Mouse (Mus musculus): ENCODE data around the gene Slc2a9. TPM values are rescaled to one million over a fixed set of nuclear protein-coding genes. Genes with fewer than 3 reads are reported as not detected.

Gene Slc2a9
- 1 to 10 TPM; 1.2 to 3.2 (median 2.2) TPM for total RNA-seq (2022)

DNA sequence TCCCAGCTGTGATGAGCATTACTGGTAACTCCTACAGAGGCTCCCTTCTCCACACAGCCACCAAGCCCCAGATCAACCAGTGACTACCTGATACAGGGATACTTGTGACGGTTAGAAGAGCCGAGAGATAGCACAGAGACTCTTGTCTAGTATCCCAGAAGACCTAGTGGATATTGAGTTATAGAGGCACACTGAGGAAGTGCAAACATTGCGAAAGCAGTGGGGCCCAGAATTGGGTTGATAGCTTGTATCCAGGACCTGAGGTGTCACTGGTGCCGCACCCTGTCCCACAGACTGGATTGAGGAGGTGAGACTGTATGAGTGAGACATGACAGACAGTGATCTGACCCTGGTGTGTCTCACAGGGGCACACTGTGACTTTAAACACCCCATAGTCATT is at the start of gene Slc2a9:
Gene Slc2a9, minus strand, starts transcription at position 152 of the 400 bp plus-strand sequence.
- DNase-seq (ENCODE audit: low spot score in 2 of 2): no peak

DNA sequence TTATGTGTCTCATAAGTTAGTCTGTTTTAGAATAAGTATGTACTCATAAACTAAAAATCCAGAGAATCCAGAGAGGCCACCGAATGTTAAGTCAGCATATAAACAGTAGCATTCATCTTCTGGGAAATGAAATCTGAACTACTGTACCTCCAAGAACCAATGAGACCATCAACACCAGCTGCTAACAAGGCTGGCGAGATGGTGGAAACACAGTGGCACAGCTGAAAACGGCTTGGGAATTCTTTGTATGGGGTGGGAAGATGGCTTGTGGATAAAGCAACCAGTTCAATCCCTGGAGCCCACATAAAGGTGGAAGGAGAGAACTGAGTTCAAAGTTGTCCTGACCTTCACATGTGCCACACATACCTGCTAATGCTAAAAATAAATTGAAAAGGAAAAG is 49.7 kb upstream of the Slc2a9 start:
- DNase-seq (ENCODE audit: low spot score in 2 of 2): no peak

DNA sequence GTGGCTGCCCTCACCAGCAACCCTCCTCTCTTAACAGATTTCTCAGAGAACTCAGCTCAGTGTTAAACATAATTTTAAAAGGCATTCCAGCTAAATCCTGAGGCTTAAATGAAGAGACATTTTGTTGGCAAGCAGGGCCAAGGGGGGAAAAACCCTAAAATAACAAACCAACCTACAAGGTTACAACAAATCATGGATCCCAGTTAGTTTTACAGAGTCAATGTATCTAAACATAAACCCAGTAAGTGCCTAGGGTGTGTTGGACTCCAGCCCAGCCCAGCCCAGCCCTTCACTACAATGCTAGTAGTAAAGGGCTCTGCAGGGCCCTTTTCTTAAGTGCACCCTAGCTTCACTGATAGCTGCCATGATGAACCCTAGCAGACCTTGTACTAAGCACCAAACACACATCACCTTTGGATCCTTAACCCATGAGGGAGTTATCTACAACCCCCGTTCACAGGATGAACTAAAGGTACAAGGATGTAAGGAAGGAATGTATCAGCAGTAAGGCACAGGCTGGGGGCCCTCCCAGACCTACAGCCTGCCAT is 47.4 kb upstream of the Slc2a9 start:
- DNase-seq (ENCODE audit: low spot score in 2 of 2): no peak

DNA sequence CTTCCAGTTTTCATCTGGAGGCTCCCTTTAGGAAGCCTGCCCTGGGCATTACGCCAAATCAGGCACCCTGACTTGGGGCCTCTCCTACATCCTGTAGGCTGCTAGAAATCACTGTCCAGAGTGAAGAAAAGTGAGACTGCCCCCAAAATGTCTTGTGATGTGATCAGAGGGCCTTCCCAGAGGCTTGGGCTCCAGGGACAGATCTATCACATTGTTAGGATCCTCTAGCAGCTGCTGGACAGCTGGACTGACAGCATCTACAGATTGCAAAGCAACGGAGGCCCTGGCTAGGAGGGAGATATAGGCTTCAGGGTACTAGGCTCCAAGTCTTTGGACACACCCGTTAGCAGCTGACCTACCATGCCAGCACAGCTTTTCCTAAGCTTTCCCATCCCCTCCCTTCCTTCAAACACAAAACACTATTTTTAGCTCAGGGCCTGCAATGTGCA is 46.5 kb upstream of the Slc2a9 start:
- no peak for DNase-seq (ENCODE audit: low spot score in 2 of 2)

DNA sequence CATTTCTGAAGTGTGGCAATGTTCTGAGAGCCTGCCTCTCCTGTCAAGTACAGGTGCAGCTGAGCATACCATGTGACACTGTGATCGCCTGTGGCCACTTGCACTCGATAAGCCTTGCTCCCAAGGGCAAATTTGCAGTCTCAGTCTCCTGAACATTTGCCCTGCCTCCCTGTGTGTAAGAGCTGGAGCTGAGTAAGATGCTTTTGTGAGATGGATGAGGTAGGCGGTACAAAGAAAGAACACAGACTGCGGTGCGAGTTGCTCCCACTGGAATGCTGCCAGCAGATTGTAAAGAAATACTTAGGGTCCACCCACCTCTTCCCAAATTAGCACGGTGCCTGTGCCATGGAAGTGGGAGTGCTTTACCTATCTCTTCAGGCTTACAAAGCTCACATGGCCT is 44.4 kb upstream of the Slc2a9 start:
- DNase-seq (ENCODE audit: low spot score in 2 of 2): peak; percentile 33 to 94

DNA sequence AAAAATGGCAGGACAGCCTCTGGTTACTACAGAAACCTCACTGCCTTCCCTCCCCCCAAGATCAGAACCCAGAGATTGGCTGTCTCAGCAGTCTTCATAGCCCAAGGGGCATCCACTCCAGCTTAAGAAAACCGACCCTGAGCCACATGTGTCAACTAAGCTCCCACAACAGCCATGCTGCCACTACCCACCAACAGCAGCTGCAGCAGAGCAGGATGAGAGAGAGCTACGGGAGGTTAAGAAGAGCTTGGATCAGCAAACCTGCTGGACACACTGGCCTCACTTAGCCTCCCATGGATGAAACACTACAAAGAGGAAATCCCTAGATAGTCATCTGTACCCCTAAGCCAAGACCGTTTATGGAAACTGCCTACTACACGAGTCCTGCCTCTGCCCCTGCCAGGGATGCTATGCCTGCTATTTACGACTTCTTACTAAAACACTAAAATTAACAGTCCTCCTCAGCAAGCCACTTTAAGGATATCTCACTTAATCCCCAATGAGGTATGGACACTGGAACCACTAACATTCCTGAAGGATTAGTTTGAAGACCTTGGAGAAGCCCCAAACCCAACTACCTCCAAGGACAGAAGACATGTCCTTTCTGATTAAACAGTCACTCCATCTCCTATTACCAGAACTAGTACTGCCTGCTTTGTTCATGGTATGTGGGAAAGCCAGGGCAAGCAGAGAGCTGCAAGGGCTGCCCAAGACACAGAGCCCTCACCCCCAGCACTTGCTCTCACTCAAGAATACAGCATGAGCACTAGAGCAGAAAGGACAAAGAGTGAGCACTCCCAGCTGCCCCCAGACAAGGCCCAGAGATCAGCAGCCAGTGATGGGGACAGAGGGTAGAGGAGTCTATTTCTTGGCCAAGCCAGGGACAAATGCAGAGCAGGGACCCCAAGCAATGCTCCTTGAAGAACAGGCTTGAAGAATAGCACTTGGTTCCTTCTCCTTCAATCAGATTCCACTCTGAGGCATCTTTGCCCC is 41.8 kb upstream of the Slc2a9 start:
- DNase-seq (ENCODE audit: low spot score in 2 of 2): no peak

DNA sequence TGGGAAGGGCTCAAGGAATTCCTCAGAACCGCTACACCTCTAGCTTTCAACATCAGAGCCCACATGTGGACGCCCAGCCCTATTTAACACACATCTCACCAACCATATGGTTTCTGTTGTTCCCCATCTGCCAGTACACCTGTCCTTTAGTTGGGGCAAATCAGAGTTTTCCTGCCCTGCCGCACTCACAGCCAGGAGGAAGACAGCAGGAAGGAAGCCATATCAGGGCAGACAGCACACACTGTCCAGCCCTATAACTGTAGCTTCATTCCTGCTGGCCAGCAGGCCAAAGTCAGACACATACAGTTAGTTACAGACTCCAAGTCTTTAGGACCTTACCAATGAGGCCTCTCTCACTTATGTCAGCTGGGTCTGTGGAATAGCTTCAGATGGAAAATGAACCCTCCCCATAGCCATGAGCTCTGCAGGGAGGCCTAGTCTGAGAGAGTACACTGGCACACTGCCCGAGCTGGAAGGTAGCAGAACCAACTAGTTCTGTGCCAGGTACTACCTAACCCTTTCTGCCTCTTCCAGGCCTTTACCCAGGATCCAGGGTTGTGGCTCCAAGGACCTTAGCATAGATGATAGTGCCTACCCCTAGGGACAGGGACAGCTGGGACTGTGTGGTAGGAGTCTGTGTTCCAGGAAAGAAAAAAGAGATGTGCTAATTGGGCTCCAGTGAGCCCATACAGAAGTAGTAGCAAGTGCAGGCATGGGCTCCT is 40.7 kb upstream of the Slc2a9 start:
- no peak for DNase-seq (ENCODE audit: low spot score in 2 of 2)

DNA sequence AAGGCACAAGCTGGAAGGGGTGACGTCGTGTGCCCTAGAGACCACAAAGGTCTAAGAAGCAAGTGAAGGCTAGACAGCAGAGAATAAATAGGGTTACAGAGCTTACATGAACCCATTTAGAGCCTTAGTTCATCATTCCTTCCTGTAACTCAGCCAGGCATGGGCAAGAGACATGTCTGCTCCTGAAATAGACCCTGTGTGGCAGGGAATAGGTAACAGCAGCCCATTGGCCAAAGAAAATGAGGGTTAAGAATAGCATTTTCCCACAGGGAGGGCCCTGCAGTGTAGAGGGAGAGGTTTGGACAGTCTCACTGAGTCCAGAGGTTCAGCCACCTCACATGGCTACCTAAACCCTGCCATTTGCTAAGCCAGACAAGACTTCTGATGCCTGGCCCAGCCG is 38.8 kb upstream of the Slc2a9 start:
- DNase-seq (ENCODE audit: low spot score in 2 of 2): no peak

DNA sequence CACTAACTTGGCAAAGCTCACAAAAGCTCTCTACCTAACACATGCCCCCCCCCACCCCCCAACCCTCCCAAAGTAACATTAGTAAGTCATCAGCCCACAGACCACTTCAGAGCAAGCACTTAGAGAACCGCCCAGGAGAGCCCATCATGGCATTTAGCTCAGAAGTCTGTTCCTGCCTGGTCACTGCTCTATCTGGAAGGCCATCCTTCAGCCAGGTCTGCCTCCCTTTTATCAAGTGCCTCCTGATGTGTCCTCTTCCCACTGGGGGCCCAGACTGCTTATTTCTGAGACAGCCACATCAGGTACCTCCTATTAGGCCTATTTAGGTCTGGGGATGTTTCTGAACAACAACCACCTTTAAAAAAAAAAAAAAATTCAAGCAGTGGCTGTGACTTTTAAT is 38.0 kb upstream of the Slc2a9 start:
- DNase-seq (ENCODE audit: low spot score in 2 of 2): no peak

DNA sequence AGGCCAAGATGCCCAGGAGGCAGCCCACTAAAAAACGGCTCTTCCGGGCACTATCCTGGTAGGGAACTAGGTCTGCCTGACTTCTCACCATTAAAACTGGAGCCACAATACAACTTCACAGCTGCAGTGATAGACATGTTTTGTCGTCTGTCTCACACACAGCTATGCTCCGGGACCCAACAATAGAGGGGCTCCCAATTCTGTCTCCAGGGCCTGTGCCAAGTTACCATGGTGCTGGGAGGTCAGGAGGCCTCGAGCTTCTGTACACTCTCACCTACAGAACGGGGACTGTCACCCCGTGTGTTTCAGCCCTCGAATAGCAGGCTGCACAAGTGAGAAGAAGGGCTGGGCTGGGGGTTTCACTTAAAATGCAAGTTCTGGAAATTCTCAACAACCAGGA is 35.6 kb upstream of the Slc2a9 start:
- DNase-seq (ENCODE audit: low spot score in 2 of 2): no peak

DNA sequence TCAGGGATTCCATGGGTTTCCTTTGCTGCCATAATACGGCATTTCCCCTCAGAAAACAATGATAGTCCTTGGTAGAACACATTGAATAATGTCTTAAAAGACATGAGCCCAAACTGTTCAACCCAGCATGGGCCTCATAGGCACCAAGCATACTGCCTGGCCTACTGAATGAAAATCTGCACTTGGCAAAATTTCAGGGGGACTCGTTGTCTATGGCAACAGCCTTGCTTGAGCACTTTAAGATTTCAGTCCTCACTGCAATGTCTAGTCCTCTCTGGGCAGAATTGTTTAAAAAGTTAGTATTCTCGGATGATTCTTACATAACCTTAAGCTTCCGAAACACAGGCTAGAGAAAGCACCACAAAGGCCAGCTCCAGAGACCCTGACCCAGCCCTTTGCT is 34.9 kb upstream of the Slc2a9 start:
- DNase-seq (ENCODE audit: low spot score in 2 of 2): no peak

DNA sequence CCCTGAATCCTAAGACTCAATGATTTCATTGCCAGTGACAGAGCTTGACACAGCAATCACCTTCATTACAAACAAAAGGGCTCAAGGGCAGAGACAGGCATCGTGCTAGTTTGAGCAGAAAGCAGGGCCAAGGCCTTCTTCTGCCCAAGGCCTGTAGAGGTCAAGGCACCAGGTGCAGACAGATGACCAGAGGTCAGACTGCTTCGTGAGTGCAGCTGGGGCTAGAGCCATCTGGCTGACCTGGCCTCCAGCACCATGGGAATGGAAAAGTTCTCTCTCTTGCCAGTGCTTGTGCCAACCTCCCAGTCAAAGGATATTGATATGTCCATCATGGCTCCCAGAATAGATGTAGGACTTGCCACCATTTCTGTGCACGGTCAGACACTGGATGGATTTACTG is 33.9 kb upstream of the Slc2a9 start:
- no peak for DNase-seq (ENCODE audit: low spot score in 2 of 2)

DNA sequence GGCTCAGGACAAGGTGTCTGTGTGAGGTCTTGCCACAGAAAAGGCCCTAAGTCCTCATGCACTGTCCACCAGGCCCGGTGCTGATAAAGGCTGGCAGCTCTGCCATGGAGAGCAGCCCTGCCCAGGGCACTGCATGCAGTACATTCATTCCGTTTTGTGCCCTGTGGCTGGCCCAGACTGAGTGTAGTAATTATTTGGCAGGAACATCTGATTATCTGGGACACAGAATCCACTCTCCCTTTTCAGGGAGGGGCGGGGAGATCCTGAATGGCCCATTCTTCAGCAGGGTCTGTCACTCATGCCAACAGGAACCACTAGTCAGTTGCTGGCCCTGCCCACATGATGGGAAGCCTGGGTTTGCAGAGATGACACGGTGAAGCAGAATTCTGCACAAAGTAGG is 29.1 kb upstream of the Slc2a9 start:
- DNase-seq (ENCODE audit: low spot score in 2 of 2): peak in 1 of 2 experiments; percentile 81

DNA sequence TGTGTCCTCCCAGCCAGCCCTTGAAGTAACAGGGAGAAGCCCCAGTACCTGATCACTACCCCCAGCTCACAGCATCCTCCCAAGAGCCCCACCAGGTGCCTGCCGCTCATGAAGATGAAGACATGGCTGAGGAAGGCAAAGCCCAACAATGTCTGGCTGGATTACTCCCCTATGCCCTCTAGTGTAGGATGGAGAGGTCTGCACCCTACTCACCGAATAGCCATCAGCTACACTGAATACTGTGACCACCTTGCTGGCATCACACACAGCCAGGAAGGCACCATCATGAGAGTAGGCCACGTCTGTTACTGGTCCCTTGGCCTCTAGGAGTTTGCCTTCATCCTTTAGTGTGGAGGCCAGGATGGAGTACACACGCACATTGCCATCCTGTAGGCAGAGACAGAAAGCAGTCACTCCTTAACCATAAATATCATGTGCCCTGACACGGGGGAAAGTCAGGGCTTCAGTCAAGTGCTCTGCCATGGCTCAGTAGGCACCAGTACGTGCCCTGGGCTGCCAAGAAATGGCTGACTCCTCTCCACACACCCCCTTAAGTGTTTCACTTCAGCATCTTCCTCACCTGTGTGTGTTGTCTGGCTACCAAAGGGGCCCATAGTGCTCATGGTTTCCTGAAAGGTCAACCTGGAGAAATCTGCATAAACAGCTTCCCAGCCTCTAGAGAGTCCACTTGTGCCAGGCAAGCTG is 26.9 kb upstream of the Slc2a9 start:
- no peak for DNase-seq (ENCODE audit: low spot score in 2 of 2)

DNA sequence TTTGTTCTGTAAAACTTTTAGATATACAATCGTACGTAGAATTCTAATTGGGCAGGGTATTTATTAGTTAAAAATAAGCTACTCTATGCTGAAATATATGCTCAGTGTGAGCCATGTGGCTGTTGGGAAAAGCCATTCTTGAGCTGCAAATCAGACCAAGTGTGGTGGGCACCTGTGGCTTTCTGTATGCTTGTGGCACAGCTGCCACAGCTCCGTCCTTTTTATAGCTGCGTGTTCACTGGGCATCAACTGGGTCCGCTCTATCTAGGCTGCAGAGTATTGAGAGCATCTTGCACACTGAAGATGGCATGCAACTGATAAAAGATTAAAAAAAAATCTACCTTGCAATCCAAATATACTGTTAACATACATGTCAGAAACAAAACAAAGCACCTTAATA is 20.0 kb upstream of the Slc2a9 start:
- DNase-seq (ENCODE audit: low spot score in 2 of 2): no peak

DNA sequence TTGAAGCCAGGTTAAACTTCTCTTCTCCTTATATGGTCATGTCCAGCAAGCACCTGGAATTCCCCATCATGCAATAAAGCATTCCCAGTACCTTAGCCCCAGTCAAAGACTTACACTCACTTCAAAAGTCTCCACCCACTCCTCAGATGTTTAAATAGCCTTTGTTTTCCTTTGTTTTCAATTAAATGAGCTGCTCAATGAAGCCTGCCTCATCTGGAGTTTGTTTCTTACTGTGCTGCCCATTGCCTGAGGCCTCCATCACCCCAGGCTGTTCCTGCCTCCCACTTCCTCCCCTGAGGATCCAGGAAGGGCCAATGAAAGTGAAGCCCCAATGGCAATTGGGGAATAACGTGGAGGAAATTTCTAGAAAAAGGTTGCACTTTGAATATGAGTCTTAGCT is 17.9 kb upstream of the Slc2a9 start:
- no peak for DNase-seq (ENCODE audit: low spot score in 2 of 2)

DNA sequence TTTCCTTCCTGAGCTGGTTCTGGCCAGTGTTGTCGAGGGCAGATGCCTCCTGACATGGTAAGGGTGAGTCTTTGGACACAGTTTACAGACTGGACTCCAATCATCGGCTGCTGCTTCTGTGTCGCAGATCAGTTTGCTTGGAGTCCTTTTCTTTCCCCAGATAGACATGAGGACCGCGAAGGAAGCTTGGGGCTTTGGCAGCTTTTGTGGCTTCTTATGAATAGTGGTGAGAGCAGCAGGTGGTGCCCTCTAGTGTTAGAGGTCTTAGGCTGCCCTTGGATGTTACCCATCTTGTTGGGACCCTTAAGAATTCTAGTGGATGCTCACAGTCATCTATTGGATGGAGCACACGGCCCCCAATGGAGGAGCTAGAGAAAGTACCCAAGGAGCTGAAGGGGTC is 13.3 kb upstream of the Slc2a9 start:
- no peak for DNase-seq (ENCODE audit: low spot score in 2 of 2)

DNA sequence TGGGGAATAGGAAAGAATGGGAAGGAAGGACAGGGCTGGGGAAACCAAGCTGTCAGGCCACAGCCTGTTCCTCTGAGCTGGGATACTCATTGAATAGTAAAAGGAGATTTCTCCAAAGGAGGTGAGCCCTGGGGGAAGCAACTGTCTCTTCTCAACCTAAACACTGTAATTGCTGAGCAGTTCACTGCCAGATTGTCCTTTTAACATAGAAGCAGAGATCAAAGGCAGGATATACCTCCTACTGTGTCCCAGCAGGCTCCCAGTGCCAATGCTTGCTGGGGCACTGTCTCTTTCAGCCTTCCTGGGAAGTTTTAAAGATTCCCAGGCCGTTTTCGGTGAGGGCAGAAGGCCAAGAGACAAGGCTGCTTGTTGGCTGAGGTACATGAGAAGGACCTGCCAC is 10.0 kb upstream of the Slc2a9 start:
- DNase-seq (ENCODE audit: low spot score in 2 of 2): no peak

DNA sequence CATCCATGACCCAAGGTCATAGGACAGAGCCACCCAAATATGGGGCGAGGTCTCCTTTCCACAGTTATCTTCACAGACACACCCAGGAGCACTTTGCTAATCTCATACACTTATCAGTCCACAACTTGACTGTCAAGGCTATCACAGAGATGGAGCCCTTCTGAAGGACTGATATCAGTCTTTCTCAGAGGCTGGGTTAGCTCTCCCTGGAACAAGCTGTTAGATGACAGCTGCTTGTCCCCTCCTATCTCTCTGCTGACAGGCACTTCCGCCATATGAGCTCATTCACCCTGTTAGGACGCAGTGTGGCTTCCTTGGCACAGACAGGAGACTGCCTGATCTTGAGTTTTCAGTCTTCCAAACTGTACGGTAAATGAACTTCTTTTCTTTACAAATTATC is 6.6 kb upstream of the Slc2a9 start:
- no peak for DNase-seq (ENCODE audit: low spot score in 2 of 2)

DNA sequence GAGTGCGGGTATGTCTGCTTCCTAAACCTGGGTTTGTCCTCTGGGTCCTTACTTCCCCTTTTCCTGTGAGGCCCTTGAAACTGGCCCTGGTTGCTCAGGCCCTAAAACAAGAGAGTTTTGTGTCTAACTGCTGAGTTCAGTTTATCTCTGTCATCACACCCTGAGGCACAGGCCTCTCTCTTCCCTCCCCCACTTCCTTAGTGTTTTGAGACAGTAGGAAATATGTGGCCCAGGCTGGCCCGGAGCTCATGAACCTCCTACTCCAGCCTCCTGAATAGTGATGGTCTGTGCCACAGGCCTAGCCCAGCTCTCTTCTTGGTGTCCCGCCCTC is 2.5 kb upstream of the Slc2a9 start:
- DNase-seq (ENCODE audit: low spot score in 2 of 2): no peak

DNA sequence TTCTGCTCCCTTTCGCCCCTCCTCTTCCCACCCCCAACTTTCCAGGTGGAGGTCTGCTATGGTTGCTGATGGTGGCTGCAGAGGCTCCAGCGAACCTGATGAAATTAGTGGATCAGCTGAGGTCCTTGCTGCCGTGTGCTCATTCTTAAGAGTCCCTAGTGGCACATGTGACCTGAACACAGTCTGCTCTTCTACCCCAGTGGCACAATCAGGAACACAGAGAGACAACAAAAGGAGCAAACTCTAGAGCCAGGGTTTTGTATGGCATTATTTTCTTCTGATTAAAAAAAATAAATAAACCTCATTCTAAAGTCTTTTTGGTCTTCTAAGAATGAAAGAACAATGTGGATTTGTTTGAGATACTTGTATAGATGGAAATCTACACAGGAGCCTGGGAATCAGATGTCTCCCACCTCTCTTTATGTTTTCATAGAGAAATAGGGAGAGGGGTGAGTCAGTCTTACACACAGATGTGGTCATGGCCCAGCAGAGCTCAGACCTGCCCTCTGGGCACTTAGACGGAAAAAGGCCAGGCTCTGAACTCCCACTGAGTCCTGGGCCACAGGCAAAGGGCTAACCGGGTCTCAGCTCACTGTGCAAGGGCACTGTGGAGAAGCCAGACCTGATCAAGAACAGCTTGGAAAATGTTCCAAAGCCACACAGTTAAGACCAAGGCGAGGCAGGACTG is 1.9 kb upstream of the Slc2a9 start:
- DNase-seq (ENCODE audit: low spot score in 2 of 2): no peak

All from left cerebral cortex, adult 8-10 months (tissue).